Mouse (Mus musculus) C2C12 (cell line): ENCODE data around the gene Wbp4. TPM values are rescaled to one million over a fixed set of nuclear protein-coding genes. Genes with fewer than 3 reads are reported as not detected.

ENCODE experiments used
- H3K27me3 ChIP-seq: one replicate; pipeline ENCODE4 v1.6.1; 2011; ENCODE audit not compliant: control insufficient read depth, insufficient read depth, insufficient read length
- H3K36me3 ChIP-seq: one replicate; pipeline ENCODE4 v1.6.1; 2011; ENCODE audit not compliant: control insufficient read depth, insufficient read depth
- H3K4me3 ChIP-seq: one replicate; pipeline ENCODE4 v1.5.1; 2011; ENCODE audit warnings: mild to moderate bottlenecking, control low read depth; ENCODE audit not compliant: poor library complexity, insufficient read depth, severe bottlenecking
- H3K79me2 ChIP-seq: one replicate; pipeline ENCODE4 v1.6.1; 2011; ENCODE audit not compliant: control insufficient read depth, insufficient read depth
- H3K79me3 ChIP-seq: one replicate; pipeline ENCODE4 v1.6.1; 2011; ENCODE audit warnings: low read depth, control low read depth
- H3ac ChIP-seq: one replicate; pipeline ENCODE3; 2011; ENCODE audit warnings: low read depth; ENCODE audit not compliant: control insufficient read depth, insufficient read length
- CEBPB ChIP-seq: IDR thresholded peaks from one replicate; pipeline ENCODE4 v1.6.1; 2011; ENCODE audit warnings: low read depth, mild to moderate bottlenecking, control low read depth, moderate library complexity
- CTCF ChIP-seq: IDR thresholded peaks from one replicate; pipeline ENCODE4 v1.5.1; 2011; ENCODE audit not compliant: control insufficient read depth, insufficient read depth, insufficient read length
- FOSL1 ChIP-seq: IDR thresholded peaks from one replicate; pipeline ENCODE4 v1.8.0; 2011; ENCODE audit warnings: mild to moderate bottlenecking, low read length; ENCODE audit not compliant: poor library complexity, insufficient read depth, severe bottlenecking
- MAX ChIP-seq: IDR thresholded peaks from one replicate; pipeline ENCODE4 v1.6.1; 2011; ENCODE audit warnings: mild to moderate bottlenecking, control low read depth
- MYOD1 ChIP-seq: IDR thresholded peaks from one replicate; pipeline ENCODE4 v1.6.1; 2011; ENCODE audit warnings: low read depth; ENCODE audit not compliant: control insufficient read depth, insufficient read length
- MYOG ChIP-seq: IDR thresholded peaks from one replicate; pipeline ENCODE4 v1.6.1; 2011; ENCODE audit not compliant: control insufficient read depth, insufficient read length; ENCODE audit errors: extremely low read depth
- USF1 ChIP-seq: IDR thresholded peaks from one replicate; pipeline ENCODE4 v1.6.1; 2011; ENCODE audit warnings: low read depth, mild to moderate bottlenecking, control low read depth, moderate library complexity
- polyA plus RNA-seq: library from polyadenylated mRNA; unstranded; fragments of >200 nt; fragmentation: generic; extraction: Trizol; gene quantifications from one replicate; pipeline ENCODE4 v1.2.1, GENCODE M21; 2012; ENCODE audit warnings: missing spikeins

The Wbp4 gene
- polyA plus RNA-seq, 1 experiment: 9.8 TPM

GRCm38 (mm10) chr14:79518761-79519662 lies 37.7 kb upstream of the Wbp4 start:
- Histone ChIP-seq H3K4me3 (no peak overlapping the region), H3K79me2 (peaks cover 74% of the 10 kb centered on the region), H3ac (no peak overlapping the region), H3K79me3 (peaks cover 8% of the 10 kb centered on the region), H3K36me3 (no peaks in the 10 kb centered on the region), H3K27me3 (no peaks in the 10 kb centered on the region)
- TF ChIP-seq CEBPB (no peak), MAX (no peak), MYOD1 (no peak), USF1 (no peak), MYOG (no peak), CTCF (no peak), FOSL1 (no peak)

- Histone ChIP-seq H3K27me3 (no peaks in the 10 kb centered on the region), H3ac (no peak overlapping the region)
- TF ChIP-seq MAX (no peak), MYOD1 (no peak), FOSL1 (no peak), CTCF (no peak), USF1 (no peak), CEBPB (no peak), MYOG (no peak)
These were observed 36.8 kb upstream of the Wbp4 start for GRCm38 (mm10) chr14:79518123-79518522.

GRCm38 (mm10) chr14:79517185-79517740 lies 35.9 kb upstream of the Wbp4 start:
- Histone ChIP-seq H3K79me3 (peaks cover 5% of the 10 kb centered on the region), H3K79me2 (peaks cover 60% of the 10 kb centered on the region), H3K36me3 (no peaks in the 10 kb centered on the region), H3ac (no peak overlapping the region), H3K4me3 (no peak overlapping the region), H3K27me3 (no peaks in the 10 kb centered on the region)
- TF ChIP-seq CTCF (no peak), USF1 (no peak), CEBPB (no peak), MYOD1 (no peak), FOSL1 (no peak), MYOG (no peak)

More at GRCm38 (mm10) chr14:79518123-79518522, 36.8 kb upstream of the Wbp4 start:
- H3K4me3 ChIP-seq: no peak overlapping the region
- no peaks in the 10 kb centered on the region for H3K36me3 ChIP-seq
- H3K79me3 ChIP-seq: peaks cover 8% of the 10 kb centered on the region
- H3K79me2 ChIP-seq: peaks cover 69% of the 10 kb centered on the region

- TF ChIP-seq MYOG (no peak), MAX (no peak), CEBPB (no peak), FOSL1 (no peak), MYOD1 (no peak)
- Histone ChIP-seq H3K4me3 (no peak overlapping the region), H3K79me2 (peaks cover 55% of the 10 kb centered on the region), H3ac (no peak overlapping the region), H3K27me3 (no peaks in the 10 kb centered on the region), H3K79me3 (peaks cover 3% of the 10 kb centered on the region), H3K36me3 (no peaks in the 10 kb centered on the region)
These were observed 35.4 kb upstream of the Wbp4 start for GRCm38 (mm10) chr14:79516751-79517150.

- Histone ChIP-seq H3K79me2 (peaks cover 50% of the 10 kb centered on the region), H3K36me3 (no peaks in the 10 kb centered on the region)
- TF ChIP-seq FOSL1 (no peak), USF1 (no peak), CTCF (no peak), MYOD1 (no peak), MYOG (no peak), CEBPB (no peak), MAX (no peak)
These were observed 34.9 kb upstream of the Wbp4 start for GRCm38 (mm10) chr14:79516243-79516610.

More at GRCm38 (mm10) chr14:79516243-79516610, 34.9 kb upstream of the Wbp4 start:
- no peak overlapping the region for H3ac ChIP-seq
- peaks cover 3% of the 10 kb centered on the region for H3K79me3 ChIP-seq
- no peak overlapping the region for H3K4me3 ChIP-seq
- no peaks in the 10 kb centered on the region for H3K27me3 ChIP-seq
